Mouse (Mus musculus): Measurements from ENCODE around the gene Mtch2.

DNA sequence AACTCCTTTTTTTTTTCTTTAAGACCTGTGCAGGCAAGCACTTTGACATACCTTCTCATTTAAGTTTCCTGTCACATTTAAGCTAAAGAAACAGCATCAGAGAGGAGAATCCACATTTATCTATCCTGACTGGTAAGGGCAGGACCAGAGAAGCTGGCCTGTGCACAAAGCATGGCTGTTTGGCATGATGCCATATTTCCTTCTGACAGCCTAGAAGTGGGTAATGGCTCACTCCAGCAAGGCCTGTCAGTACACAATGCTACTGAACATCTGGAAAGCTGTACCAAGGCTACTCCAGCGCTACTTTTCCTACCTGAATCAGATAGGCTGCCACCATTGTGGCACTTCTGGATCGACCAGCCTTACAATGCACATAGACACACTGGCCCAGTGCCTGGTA, 66.7 kb downstream of the Mtch2 start:
- TF ChIP-seq CTCF (IDR thresholded peaks at IDR 0.05; ENCODE audit: insufficient read depth, low read length) (no peak), POLR2A (IDR thresholded peaks at IDR 0.05; ENCODE audit: borderline replicate concordance, extremely low read depth, low read depth, low read length) (no peak)
